Mouse (Mus musculus) liver, postnatal 0 days (tissue): Measurements from ENCODE around the gene Stk39.

ENCODE experiments used
- CTCF ChIP-seq: sonication (generic); IDR thresholded peaks from 2 replicates; pipeline ENCODE4 v1.5.1; 2016; ENCODE audit warnings: antibody characterized with exemption, low read depth
- EP300 ChIP-seq: IDR thresholded peaks from 2 replicates; pipeline ENCODE4 v1.6.1; 2016; ENCODE audit warnings: antibody characterized with exemption, low read depth, mild to moderate bottlenecking

DNA sequence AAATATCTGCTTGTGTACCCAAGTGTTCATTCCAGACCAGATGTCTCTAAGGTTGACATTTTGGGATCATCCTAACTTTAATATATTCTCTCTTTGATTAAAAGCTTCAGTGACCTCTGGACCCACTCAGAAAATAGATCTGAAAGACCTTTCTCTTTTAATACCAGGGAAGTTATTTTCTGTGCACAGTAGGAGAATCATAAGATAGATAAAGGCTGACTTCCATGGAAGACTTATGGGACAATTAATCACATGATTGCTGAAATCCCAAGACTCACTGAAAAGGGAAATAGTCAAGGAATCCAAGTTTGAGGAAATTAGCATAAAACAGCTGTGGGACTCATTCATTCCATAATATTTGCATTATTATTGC is 278.6 kb downstream of the Stk39 start:
- TF ChIP-seq CTCF: no peak
- TF ChIP-seq EP300: no peak
